Mouse (Mus musculus): ENCODE data around the gene Vmn2r87. TPM values are rescaled to one million over a fixed set of nuclear protein-coding genes. Genes with fewer than 3 reads are reported as not detected.
"Not testable (repeated sequence)": the region's sequence is repeated elsewhere in the genome, so short reads cannot be mapped to it uniquely, and the experiment has no call there.

The Vmn2r87 gene
- not detected in 2 replicates for polyA plus RNA-seq (2016; fragmentation: Nextera tagmentation; extraction: Ambion mirVana)

DNA sequence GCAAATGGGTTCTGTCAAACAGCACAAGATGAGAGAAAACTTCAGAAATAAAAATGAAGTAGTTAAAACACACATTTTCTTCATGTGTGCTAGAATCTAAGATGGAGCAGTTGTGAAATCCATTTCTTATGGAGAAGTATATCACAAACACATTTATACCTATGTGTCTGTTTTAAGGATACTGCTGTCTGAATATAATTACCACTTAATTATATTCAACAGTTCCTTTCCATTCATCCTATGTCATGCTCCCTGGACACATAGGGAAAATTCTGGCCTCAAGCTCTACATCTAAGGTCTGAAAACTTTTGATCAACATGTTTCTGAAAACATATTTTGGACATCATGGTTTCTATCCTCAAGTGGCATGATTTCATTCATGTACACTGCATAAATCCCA lies at the start of gene Vmn2r87:
Gene Vmn2r87 (minus strand): TSS at position 101 of the 400 bp plus-strand sequence.
- Histone ChIP-seq H3K36me3 (no peaks in the 10 kb centered on the region), H3K9me3 (no peaks in the 10 kb centered on the region), H3K4me3 (no peak within 1 kb of the TSS), H3K4me1 (no peaks in the 10 kb centered on the region), H3K27ac (no peak within 1 kb of the TSS), H3K27me3 (ENCODE audit: insufficient read depth, poor library complexity, severe bottlenecking) (no peaks in the 10 kb centered on the region)
- no peak for DNase-seq (ENCODE audit: low spot score)

DNA sequence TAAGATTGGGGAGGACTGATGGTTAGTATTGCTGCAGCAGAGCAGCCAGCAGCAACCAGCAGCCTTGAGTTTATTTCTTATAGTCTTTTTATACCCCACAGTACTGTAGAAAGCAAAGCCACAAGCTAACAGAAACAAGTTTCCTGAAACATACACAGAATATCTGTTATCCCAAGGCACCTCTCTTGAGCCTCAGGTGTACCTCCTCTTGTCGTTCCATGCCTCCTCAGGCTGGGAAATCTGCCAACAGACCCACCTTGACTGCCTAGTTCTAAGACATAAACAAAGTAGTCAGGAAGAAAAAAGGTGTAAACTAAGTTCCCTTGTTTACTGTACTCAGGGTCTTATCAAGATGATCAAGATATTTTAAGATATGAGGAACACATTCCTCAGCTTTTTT lies 47.1 kb upstream of the Vmn2r87 start:
- not testable (repeated sequence) for H3K4me1 ChIP-seq; H3K9me3 ChIP-seq; H3K27me3 ChIP-seq (ENCODE audit: insufficient read depth, poor library complexity, severe bottlenecking); DNase-seq (ENCODE audit: low spot score); H3K36me3 ChIP-seq; H3K4me3 ChIP-seq; H3K27ac ChIP-seq
- WGBS: 71% methylated on average over 1 of the region's 1 CpGs

DNA sequence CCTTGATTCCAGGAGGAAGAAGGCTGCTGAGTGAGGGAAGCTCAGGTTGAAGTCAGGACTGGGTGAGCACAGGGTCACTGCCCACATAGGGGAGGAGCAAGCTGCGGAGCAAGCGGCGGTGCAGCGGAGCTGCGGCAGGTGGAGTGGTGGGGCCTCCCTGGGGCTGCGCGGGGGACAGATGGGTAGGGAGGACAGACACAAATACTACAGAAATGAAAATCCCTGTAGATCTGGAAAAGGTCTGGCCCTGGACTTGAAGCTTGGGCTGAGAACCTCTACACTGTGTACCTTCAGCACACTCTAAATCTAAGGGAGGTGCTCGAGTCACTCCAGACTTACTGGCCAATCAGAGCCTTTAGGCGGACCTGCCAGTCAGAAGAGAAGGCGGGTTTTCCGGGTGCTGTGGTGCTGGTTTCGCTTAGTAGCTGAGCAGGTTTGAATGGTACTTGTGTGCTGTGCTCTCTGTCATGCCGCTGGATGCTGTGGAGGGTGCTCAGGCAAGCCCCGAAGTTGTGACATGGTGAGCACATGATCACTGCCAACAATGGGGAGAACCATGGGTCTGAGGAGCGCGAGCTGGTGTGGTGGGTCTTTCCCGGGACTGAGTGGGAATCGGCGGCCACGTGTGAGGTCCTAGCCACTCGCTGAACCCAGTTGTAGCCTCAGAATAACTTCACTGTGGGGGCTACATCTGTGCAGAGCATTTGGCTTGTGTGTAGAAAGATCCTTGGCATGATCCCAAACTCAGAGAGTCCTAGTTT lies 44.9 kb upstream of the Vmn2r87 start:
- peak overlapping the region; percentile 78 for H3K27ac ChIP-seq
- H3K9me3 ChIP-seq; H3K4me1 ChIP-seq; H3K27me3 ChIP-seq (ENCODE audit: insufficient read depth, poor library complexity, severe bottlenecking); H3K36me3 ChIP-seq: not testable (repeated sequence)
- WGBS: 2% methylated on average over 21 of the region's 21 CpGs
- H3K4me3 ChIP-seq: peak overlapping the region; percentile 67
- DNase-seq (ENCODE audit: low spot score): peak; percentile 92

DNA sequence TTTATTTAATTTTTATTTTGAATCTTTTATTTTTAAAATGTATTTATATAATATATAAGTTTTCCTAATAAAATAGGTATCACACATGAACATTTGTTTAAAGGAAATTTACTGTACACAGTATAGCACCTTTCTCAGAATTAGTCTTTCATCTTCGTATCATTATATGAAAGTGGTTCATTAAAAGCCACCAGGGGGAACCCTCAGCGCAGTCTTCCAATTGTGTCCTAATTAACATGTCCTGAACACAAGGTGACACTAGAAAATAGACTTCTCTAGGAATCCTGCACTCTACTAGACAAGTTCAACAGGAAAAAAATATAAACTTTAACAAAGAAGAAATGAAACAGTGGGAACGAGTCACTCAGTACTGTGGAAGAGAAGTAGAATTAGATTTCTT lies 38.9 kb upstream of the Vmn2r87 start:
- DNase-seq (ENCODE audit: low spot score): no peak
- no peak overlapping the region for H3K27ac ChIP-seq
- H3K36me3 ChIP-seq: no peaks in the 10 kb centered on the region
- no peaks in the 10 kb centered on the region for H3K9me3 ChIP-seq
- 69% methylated on average over 3 of the region's 3 CpGs for WGBS
- H3K4me1 ChIP-seq: no peaks in the 10 kb centered on the region
- H3K27me3 ChIP-seq (ENCODE audit: insufficient read depth, poor library complexity, severe bottlenecking): no peaks in the 10 kb centered on the region
- H3K4me3 ChIP-seq: no peak overlapping the region

DNA sequence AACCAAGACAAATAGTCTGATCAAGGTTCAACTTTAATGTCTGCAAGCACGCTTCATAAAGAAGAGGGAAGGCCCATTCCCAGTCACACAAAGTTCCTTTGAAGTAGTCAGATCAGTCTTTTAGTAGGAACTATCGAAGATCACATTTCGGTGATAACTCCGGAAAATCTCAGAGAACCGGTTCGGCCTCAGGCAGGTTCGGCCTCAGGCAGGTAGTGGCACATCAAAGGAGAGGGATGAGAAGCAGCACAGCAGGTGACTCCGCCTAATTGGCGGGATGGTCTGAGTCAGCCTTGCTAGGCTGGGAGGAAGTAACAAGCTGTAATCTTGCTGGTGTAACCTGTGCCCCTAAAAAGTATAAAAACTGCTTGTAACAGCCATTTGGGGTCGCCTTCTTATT lies 30.7 kb upstream of the Vmn2r87 start:
- Histone ChIP-seq H3K4me1 (no peaks in the 10 kb centered on the region), H3K36me3 (no peaks in the 10 kb centered on the region), H3K9me3 (no peaks in the 10 kb centered on the region), H3K27me3 (ENCODE audit: insufficient read depth, poor library complexity, severe bottlenecking) (no peaks in the 10 kb centered on the region), H3K4me3 (no peak overlapping the region), H3K27ac (no peak overlapping the region)
- DNase-seq (ENCODE audit: low spot score): no peak
- 33% methylated on average over 10 of the region's 10 CpGs for WGBS

DNA sequence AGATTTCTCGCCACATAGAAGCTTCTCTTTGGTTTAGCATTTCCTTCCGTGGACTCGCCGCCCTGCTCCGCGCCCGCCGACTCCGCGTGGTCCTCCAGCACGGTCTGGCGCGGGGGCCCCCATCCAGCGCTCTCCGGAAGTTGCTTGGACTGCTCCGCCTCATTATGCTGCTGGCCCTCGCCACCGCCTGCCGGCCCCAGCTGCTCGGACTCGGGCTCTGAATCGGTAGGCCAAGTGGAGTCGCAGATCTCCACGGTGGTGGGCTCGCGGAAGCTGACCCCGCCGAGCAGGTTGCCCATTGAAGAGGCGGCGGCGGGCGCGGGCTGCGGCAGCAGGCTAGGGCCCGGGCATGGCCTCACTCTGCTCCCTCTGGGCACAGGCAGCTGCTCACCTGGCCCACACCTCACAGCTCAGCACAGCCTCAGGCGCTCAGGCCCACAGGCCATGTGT lies 26.9 kb downstream of the Vmn2r87 start:
- Histone ChIP-seq H3K4me3 (peak overlapping the region; percentile 64), H3K36me3 (no peaks in the 10 kb centered on the region), H3K4me1 (no peaks in the 10 kb centered on the region), H3K27ac (peak overlapping the region; percentile 83), H3K9me3 (no peaks in the 10 kb centered on the region), H3K27me3 (ENCODE audit: insufficient read depth, poor library complexity, severe bottlenecking) (no peaks in the 10 kb centered on the region)
- peak; percentile 77 for DNase-seq (ENCODE audit: low spot score)
- WGBS: 4% methylated on average over 36 of the region's 36 CpGs

DNA sequence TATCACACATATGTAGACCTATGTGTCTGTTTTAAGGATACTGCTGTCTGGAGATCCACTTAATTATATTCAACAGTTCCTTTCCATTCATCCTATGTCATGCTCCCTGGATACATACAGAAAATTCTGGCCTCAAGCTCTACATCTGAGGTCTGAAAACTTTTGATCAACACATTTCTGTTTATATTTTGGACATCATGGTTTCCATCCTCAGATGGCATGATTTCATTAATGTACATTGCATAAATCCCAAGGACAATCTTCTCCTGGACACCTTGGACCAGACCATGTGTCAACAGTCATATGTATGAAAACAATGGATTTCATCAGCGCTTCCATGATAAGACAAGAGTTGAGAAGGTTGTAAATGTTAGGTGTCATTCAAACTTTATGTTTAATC lies 41.2 kb downstream of the Vmn2r87 start, which contains the start of gene Vmn2r86:
Gene Vmn2r86 (minus strand): TSS at position 101 of the 400 bp plus-strand sequence.
- not testable (repeated sequence) for H3K4me1 ChIP-seq; H3K9me3 ChIP-seq; H3K27me3 ChIP-seq (ENCODE audit: insufficient read depth, poor library complexity, severe bottlenecking); H3K27ac ChIP-seq; DNase-seq (ENCODE audit: low spot score); H3K4me3 ChIP-seq; H3K36me3 ChIP-seq
- 72% methylated on average over 1 of the region's 1 CpGs for WGBS

DNA sequence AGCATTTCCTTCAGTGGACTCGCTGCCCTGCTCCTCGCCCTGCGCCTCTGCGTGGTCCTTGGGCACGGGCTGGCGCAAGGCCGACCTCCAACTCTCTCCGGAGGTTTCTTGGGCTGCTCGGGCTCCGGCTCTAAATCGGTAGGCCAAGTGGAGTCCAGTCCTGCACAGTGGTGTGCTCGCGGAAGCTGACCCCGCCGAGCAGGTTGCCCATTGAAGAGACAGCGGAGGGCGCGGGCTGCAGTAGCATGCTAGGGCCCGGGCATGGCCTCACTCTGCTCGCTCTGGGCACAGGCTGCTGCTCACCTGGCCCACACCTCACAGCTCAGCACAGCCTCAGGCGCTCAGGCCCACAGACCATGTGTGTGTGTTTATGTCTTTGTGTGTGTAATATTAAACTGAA lies 52.4 kb downstream of the Vmn2r87 start:
- H3K27me3 ChIP-seq (ENCODE audit: insufficient read depth, poor library complexity, severe bottlenecking): no peaks in the 10 kb centered on the region
- no peaks in the 10 kb centered on the region for H3K4me1 ChIP-seq
- H3K4me3 ChIP-seq: no peak overlapping the region
- no peak for DNase-seq (ENCODE audit: low spot score)
- WGBS: 85% methylated on average over 21 of the region's 21 CpGs
- H3K27ac ChIP-seq: no peak overlapping the region
- H3K36me3 ChIP-seq: no peaks in the 10 kb centered on the region
- H3K9me3 ChIP-seq: no peaks in the 10 kb centered on the region

DNA sequence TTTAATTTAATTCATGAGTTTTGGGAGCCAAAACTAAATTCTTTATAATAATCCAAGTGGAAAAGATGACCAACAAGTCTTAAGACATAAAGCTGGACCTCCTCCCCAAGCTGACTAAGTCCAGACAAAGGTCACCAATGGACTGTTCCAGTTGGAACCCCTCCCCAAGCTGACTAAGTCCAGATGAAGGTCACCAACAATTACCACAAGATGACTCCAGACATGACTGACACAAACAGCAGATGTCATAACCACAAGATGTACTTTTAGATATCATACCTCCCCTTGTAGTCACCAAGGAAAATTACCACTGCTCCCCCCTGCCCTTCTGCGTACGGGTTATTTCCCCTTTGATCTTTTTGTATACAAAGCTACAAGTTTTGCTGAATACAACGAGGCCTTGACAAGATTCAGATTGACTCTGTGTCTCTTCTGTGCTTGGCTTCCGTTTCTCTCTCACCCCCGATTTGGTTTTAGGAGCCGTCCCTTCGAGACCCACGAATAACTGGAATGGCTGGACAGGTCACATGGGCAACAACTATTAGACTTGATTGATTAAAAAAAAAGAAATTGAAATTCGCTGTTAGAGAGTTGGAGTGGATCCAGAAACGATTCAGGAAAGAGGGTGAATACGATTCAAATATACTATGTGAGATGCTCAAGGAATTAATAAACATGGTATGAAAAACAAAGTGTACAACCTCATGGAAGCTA lies 62.9 kb downstream of the Vmn2r87 start:
- DNase-seq (ENCODE audit: low spot score); H3K4me3 ChIP-seq; H3K4me1 ChIP-seq; H3K27me3 ChIP-seq (ENCODE audit: insufficient read depth, poor library complexity, severe bottlenecking); H3K9me3 ChIP-seq; H3K27ac ChIP-seq; H3K36me3 ChIP-seq: not testable (repeated sequence)
- WGBS: 76% methylated on average over 11 of the region's 11 CpGs

DNA sequence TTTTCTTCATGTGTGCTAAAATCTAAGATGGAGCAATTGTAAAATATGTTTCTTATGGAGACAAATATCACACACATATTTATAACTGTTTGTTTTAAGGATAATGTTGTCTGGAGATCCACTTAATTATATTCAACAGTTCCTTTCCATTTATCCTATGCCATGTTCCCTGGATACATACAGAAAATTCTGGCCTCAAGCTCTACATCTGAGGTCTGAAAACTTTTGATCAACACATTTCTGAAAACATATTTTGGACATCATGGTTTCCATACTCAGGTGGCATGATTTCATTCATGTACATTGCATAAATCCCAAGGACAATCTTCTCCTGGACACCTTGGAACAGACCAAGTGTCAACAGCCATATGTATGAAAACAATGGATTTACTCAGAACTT lies 67.6 kb downstream of the Vmn2r87 start, which contains the start of gene Vmn2r85:
Gene Vmn2r85 (minus strand): TSS at position 101 of the 400 bp plus-strand sequence.
- not testable (repeated sequence) for H3K9me3 ChIP-seq; DNase-seq (ENCODE audit: low spot score); H3K4me3 ChIP-seq; H3K27me3 ChIP-seq (ENCODE audit: insufficient read depth, poor library complexity, severe bottlenecking); H3K4me1 ChIP-seq; H3K27ac ChIP-seq; H3K36me3 ChIP-seq

DNA sequence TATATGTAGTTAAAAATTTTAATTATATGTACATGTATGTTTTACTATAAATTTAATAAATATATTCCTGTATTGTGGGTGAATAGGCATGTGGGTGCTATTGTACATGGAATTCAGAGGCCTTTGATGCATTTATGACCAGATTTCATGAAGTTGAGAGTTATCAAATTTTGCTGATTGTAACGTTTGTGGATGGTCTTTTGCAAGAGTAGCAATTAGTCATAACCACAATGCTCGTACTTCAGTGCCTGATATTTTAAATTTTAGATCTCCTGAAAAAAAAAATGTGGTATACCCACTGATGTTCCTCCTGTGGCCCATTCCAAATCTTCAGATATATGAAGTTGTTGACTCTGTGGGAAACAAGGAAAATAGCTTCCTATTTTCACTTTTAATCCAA lies 74.8 kb downstream of the Vmn2r87 start:
- H3K4me3 ChIP-seq; H3K4me1 ChIP-seq; H3K27ac ChIP-seq; H3K36me3 ChIP-seq; H3K27me3 ChIP-seq (ENCODE audit: insufficient read depth, poor library complexity, severe bottlenecking); DNase-seq (ENCODE audit: low spot score); H3K9me3 ChIP-seq: not testable (repeated sequence)
- WGBS: 72% methylated on average over 2 of the region's 2 CpGs

Measured in heart, embryonic 10.5 days (tissue).